Mouse (Mus musculus) megakaryocyte, embryonic 14.5 days (primary cell): ENCODE measurements around the gene P2rx4.

Experiments used
- FLI1 ChIP-seq: IDR thresholded peaks from 2 replicates; pipeline ENCODE4 v1.6.1; 2012; ENCODE audit warnings: low read length, inconsistent platforms, mixed read lengths
- GATA1 ChIP-seq: IDR thresholded peaks from 3 replicates; pipeline ENCODE4 v1.6.1; 2012; ENCODE audit warnings: mixed read lengths, low read length, inconsistent platforms, borderline replicate concordance

DNA sequence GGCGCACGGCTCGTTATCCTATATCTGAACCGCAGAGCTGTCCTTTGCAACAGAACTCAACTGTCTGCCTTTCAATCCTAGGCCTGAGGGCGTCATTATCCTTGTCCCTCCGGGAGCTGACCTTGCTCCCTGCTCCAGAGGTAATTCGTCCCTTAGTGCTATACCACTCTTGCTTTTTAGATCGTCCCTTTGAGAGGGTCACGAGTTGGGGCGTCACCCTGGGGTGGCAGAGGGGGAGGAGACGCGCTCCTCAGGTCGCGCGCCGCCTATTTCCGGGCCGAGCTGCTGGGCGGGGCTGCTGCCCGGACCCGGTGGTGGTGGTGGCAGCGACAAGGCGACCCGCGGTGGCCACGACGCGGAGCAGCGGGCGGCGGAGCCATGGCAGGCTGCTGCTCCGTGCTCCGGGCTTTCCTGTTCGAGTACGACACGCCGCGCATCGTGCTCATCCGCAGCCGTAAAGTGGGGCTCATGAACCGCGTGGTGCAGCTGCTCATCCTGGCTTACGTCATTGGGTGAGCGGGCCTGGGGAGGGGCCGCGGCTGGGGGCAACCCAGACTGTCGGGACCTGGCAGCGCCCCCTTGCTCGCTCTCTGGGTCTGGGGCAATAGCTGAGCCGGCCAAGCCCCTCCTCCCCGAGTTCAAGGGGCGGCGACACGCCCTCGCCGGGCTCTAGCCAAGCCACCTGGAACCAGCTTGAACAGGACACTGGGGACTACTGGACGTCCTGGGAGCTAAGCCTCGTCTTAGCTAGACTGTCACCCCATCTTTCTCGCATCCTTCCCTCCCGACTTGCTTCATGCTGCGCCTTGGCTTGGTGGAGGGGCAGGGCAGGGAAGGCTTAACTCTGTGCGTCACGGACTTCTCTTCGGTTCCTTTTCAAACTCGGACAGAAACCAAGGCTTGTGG is at the start of gene P2rx4:
- TF ChIP-seq GATA1: no peak
- no peak for TF ChIP-seq FLI1
